In the genomic region with DNA sequence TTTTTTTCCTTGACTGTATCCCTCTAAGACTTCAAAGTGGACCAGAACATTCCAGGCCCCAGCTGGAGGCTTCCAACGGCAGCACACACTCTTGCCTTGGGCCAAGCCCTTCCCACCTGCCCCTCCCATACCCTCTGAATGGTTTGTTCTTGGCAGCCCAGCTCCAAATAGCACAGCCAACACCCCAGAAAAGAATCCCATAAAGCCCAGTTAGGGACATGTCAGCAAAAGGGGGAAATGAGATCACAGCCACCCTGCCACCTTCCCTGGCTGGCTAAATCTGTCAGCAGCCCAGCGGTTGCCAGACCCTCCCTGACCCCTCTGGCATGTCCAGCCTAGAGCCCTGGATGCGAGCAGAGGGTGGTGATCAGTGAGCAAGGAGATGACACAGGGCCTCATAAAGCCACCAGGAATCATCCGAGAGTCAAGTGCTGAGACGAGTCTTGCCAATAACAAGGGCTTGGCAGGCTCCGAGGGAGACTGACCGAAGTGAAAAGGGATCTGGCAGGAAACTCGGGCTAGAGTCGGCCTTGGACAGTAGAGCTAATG, we compare ENCODE assay signal across 8 mouse cellular contexts.
DNase-seq lines count a peak whose midpoint lies in the region; TF ChIP-seq lines count a peak whose summit lies in the region.

No protein-coding gene starts in this region.

- intact Hi-C loops in left cerebral cortex, adult 2 months (cut with DNase I), result no loop called here

- H3K4me3 ChIP-seq in left cerebral cortex, adult 2 months, result no peak overlapping the region

- H3K27ac ChIP-seq in left cerebral cortex, adult 2 months, result no peak overlapping the region

- TF ChIP-seq CTCF in left cerebral cortex, adult 2 months (IDR thresholded peaks at IDR 0.05), result no peak

- DNase-seq in ovary, postnatal 14 days (ENCODE audit: low spot score), result peak; percentile 17
- no peak for DNase-seq in ovary, postnatal 10 days (ENCODE audit: low spot score)
- peak; percentile 25 to 46 for DNase-seq in cerebellum, postnatal 25 days
- peak; percentile 19 for DNase-seq in kidney, adult 9 months
- peak; percentile 70 for DNase-seq in urinary bladder, postnatal 14 days (ENCODE audit: low spot score)
- DNase-seq in left cerebral cortex, adult 2 months (ENCODE audit: extremely low spot score in 1 of 2, low spot score in 2 of 2), result no peak
- DNase-seq in thymus, adult 18-20 months, result no peak
- no peak for DNase-seq in left cerebral cortex, adult 9 months (ENCODE audit: low spot score in 2 of 2)

Comparison
In these comparisons a context has a peak if more than half of its experiments do, and no peak if none do; other contexts are left out.
1. DNase-seq: peak in ovary, postnatal 14 days (single experiment), cerebellum, postnatal 25 days (2 of 2), kidney, adult 9 months (single experiment) and urinary bladder, postnatal 14 days (single experiment); none in ovary, postnatal 10 days (single experiment), left cerebral cortex, adult 2 months (0 of 2), thymus, adult 18-20 months (0 of 2) and left cerebral cortex, adult 9 months (0 of 2).